Mouse (Mus musculus): ENCODE data around the gene Ptk6. TPM values are rescaled to one million over a fixed set of nuclear protein-coding genes. Genes with fewer than 3 reads are reported as not detected.

Ptk6 gene
- polyA plus RNA-seq, 1 experiment from 2014 or later = not detected

DNA sequence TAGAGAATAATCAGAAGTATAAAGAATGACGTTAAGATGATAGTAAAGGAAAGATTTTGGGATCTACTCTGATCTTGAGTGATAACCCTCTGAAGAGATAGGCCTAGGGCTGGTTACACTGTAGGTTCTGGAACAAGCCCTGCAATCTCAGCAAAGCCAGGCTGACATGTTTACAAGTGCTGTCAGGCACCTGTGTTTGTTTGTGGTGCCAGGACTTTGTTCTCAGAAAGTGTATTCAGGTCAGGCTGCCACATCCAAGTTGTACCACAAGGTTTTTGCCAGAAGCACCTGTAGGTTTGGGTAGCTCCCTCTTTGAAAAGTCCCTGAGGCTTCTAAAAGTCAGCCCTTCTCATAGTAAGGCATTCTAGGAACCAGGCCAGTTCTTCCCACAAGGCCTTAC, 13.3 kb downstream of the Ptk6 start:
- Histone ChIP-seq H3K4me1 (ENCODE audit: control insufficient read depth, insufficient read depth, low read length) (peaks cover 13% of the 10 kb centered on the region), H3K9ac (replicated peaks; ENCODE audit: low read length) (no peak overlapping the region)
- no peak for ATAC-seq (ENCODE audit: low FRiP score, low TSS enrichment)

DNA sequence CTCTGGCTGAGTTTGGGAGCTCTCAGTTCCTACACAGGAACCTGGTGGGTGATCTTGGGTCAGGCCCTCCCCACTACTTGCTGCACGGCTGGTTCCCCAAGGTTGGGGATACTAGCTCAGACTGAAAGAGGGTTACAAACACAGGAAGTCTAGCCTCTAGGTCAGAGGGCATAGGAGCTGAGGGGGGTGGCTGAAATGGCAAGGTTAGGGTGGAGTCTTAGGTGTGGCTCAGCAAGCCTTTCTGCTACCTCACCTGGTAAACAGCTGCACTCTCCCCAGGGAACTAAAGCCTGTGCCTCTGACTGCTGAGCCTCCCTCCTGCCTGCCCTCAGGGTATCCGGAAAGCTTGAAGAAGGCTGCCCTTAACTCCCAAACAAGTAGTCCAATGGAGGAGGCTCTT, 13.9 kb downstream of the Ptk6 start:
- no peak for DNase-seq
- WGBS = 79% methylated on average over 2 of the region's 2 CpGs
- no peak for ATAC-seq (ENCODE audit: low FRiP score, low TSS enrichment)
- H3K9me3 ChIP-seq (ENCODE audit: control insufficient read depth, low read length) = no peaks in the 10 kb centered on the region
- no peak overlapping the region for H3K9ac ChIP-seq (replicated peaks; ENCODE audit: low read length)
- H3K27me3 ChIP-seq (ENCODE audit: control insufficient read depth, insufficient read depth, low read length) = no peaks in the 10 kb centered on the region
- H3K36me3 ChIP-seq (ENCODE audit: control insufficient read depth, insufficient read depth, low read length) = peaks cover 10% of the 10 kb centered on the region
- H3K4me1 ChIP-seq (ENCODE audit: control insufficient read depth, insufficient read depth, low read length) = peaks cover 13% of the 10 kb centered on the region
- H3K4me3 ChIP-seq (replicated peaks; ENCODE audit: low read depth, low read length) = peak overlapping the region; percentile 79
- H3K27ac ChIP-seq (replicated peaks; ENCODE audit: low read depth, low read length) = 0 out of 2 replicates have a peak overlapping the region, but pooled peaks have one; percentile 3
- peak overlapping the region; percentile 74 for H3K4me2 ChIP-seq (ENCODE audit: low read length)

More for the DNA sequence above, 13.3 kb downstream of the Ptk6 start:
- H3K27ac ChIP-seq (replicated peaks; ENCODE audit: low read depth, low read length) = no peak overlapping the region
- WGBS = 87% methylated on average over 1 of the region's 1 CpGs
- DNase-seq = no peak
- no peak overlapping the region for H3K4me2 ChIP-seq (ENCODE audit: low read length)
- no peak overlapping the region for H3K4me3 ChIP-seq (replicated peaks; ENCODE audit: low read depth, low read length)
- no peaks in the 10 kb centered on the region for H3K27me3 ChIP-seq (ENCODE audit: control insufficient read depth, insufficient read depth, low read length)
- H3K36me3 ChIP-seq (ENCODE audit: control insufficient read depth, insufficient read depth, low read length) = peaks cover 10% of the 10 kb centered on the region
- no peaks in the 10 kb centered on the region for H3K9me3 ChIP-seq (ENCODE audit: control insufficient read depth, low read length)

DNA sequence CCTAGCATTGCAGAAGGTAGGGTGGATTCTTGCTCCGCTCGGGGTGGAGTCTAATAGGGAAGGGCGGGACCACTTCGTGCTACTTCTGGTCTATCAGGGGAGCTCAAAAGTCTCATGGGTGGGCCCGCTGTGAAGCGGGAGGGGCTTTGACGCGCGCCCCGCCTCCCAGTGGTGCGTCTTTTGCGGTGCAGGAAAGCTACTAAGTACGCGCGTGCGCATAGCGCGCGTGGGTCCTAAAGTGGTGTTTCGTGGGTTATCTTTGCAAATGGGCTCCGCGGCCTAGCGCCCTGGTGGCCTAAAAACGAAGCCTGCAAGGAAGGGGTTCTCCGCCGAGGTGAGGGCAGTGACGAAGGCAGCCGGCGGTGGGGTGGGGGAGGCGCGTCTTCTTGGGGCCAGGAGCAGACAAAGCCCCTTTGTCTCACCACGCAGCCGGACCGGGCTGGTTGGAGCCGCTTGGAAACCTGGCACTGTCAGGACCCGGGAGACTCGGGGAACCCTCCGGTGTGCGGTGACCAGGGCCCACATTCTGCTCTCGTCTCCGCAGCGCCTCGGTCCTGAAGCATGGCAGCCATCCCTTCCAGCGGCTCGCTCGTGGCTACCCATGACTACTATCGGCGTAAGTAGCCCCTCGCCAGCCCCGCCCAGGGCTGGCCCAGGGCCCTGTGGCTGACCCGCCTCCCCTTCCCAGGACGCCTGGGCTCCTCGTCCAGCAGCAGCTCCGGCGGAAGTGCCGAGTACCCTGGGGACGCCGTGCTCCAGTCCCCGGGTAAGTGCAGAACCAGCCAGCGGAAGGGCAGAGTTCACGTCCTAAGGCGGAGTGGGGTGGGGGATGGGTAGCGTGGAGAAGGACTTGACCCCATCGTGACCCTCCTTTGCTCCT, 15.2 kb downstream of the Ptk6 start, which contains the start of gene Ppdpf:
Gene Ppdpf (plus strand): TSS at position 127 of the 880 bp plus-strand sequence.
- no peaks in the 10 kb centered on the region for H3K9me3 ChIP-seq (ENCODE audit: control insufficient read depth, low read length)
- H3K27me3 ChIP-seq (ENCODE audit: control insufficient read depth, insufficient read depth, low read length) = no peaks in the 10 kb centered on the region
- peaks cover 10% of the 10 kb centered on the region for H3K36me3 ChIP-seq (ENCODE audit: control insufficient read depth, insufficient read depth, low read length)
- H3K4me1 ChIP-seq (ENCODE audit: control insufficient read depth, insufficient read depth, low read length) = peaks cover 13% of the 10 kb centered on the region
- peak; percentile 86 for ATAC-seq (ENCODE audit: low FRiP score, low TSS enrichment)
- H3K27ac ChIP-seq (replicated peaks; ENCODE audit: low read depth, low read length) = peak within 1 kb of the TSS; percentile 97
- H3K9ac ChIP-seq (replicated peaks; ENCODE audit: low read length) = peak within 1 kb of the TSS; percentile 99
- under 1% methylated on average over 64 of the region's 64 CpGs for WGBS
- H3K4me3 ChIP-seq (replicated peaks; ENCODE audit: low read depth, low read length) = peak within 1 kb of the TSS; percentile 79
- H3K4me2 ChIP-seq (ENCODE audit: low read length) = peak within 1 kb of the TSS; percentile 74
- peak; percentile 94 for DNase-seq

- H3K9ac ChIP-seq (replicated peaks; ENCODE audit: low read length) = peak overlapping the region; percentile 99
- H3K27me3 ChIP-seq (ENCODE audit: control insufficient read depth, insufficient read depth, low read length) = no peaks in the 10 kb centered on the region
- DNase-seq = peak; percentile 94
- no peaks in the 10 kb centered on the region for H3K9me3 ChIP-seq (ENCODE audit: control insufficient read depth, low read length)
- peak overlapping the region; percentile 74 for H3K4me2 ChIP-seq (ENCODE audit: low read length)
- H3K4me3 ChIP-seq (replicated peaks; ENCODE audit: low read depth, low read length) = peak overlapping the region; percentile 79
- WGBS = under 1% methylated on average over 14 of the region's 14 CpGs
- H3K36me3 ChIP-seq (ENCODE audit: control insufficient read depth, insufficient read depth, low read length) = peaks cover 10% of the 10 kb centered on the region
- peak; percentile 82 for ATAC-seq (ENCODE audit: low FRiP score, low TSS enrichment)
- peaks cover 13% of the 10 kb centered on the region for H3K4me1 ChIP-seq (ENCODE audit: control insufficient read depth, insufficient read depth, low read length)
- H3K27ac ChIP-seq (replicated peaks; ENCODE audit: low read depth, low read length) = peak overlapping the region; percentile 97
Measured at GRCm38 (mm10) chr2:181186635-181187034, 16.0 kb downstream of the Ptk6 start.

- DNase-seq (no peak), ATAC-seq (ENCODE audit: low FRiP score, low TSS enrichment) (no peak)
- no peaks in the 10 kb centered on the region for H3K36me3 ChIP-seq (ENCODE audit: control insufficient read depth, insufficient read depth, low read length)
- no peak overlapping the region for H3K4me3 ChIP-seq (replicated peaks; ENCODE audit: low read depth, low read length)
- no peaks in the 10 kb centered on the region for H3K27me3 ChIP-seq (ENCODE audit: control insufficient read depth, insufficient read depth, low read length)
- no peak overlapping the region for H3K4me2 ChIP-seq (ENCODE audit: low read length)
- WGBS = 86% methylated on average over 6 of the region's 6 CpGs
- H3K9me3 ChIP-seq (ENCODE audit: control insufficient read depth, low read length) = no peaks in the 10 kb centered on the region
- no peak overlapping the region for H3K9ac ChIP-seq (replicated peaks; ENCODE audit: low read length)
- H3K4me1 ChIP-seq (ENCODE audit: control insufficient read depth, insufficient read depth, low read length) = no peaks in the 10 kb centered on the region
- no peak overlapping the region for H3K27ac ChIP-seq (replicated peaks; ENCODE audit: low read depth, low read length)
Measured at GRCm38 (mm10) chr2:181180898-181181297, 21.7 kb downstream of the Ptk6 start.

- H3K4me2 ChIP-seq (ENCODE audit: low read length) = no peak overlapping the region
- H3K36me3 ChIP-seq (ENCODE audit: control insufficient read depth, insufficient read depth, low read length) = no peaks in the 10 kb centered on the region
- 85% methylated on average over 5 of the region's 5 CpGs for WGBS
- H3K4me1 ChIP-seq (ENCODE audit: control insufficient read depth, insufficient read depth, low read length) = no peaks in the 10 kb centered on the region
- no peak for ATAC-seq (ENCODE audit: low FRiP score, low TSS enrichment)
- H3K4me3 ChIP-seq (replicated peaks; ENCODE audit: low read depth, low read length) = no peak overlapping the region
- DNase-seq = no peak
- no peaks in the 10 kb centered on the region for H3K27me3 ChIP-seq (ENCODE audit: control insufficient read depth, insufficient read depth, low read length)
- H3K9ac ChIP-seq (replicated peaks; ENCODE audit: low read length) = no peak overlapping the region
- H3K27ac ChIP-seq (replicated peaks; ENCODE audit: low read depth, low read length) = no peak overlapping the region
- H3K9me3 ChIP-seq (ENCODE audit: control insufficient read depth, low read length) = no peaks in the 10 kb centered on the region
Measured at GRCm38 (mm10) chr2:181178471-181178870, 24.1 kb downstream of the Ptk6 start.

DNA sequence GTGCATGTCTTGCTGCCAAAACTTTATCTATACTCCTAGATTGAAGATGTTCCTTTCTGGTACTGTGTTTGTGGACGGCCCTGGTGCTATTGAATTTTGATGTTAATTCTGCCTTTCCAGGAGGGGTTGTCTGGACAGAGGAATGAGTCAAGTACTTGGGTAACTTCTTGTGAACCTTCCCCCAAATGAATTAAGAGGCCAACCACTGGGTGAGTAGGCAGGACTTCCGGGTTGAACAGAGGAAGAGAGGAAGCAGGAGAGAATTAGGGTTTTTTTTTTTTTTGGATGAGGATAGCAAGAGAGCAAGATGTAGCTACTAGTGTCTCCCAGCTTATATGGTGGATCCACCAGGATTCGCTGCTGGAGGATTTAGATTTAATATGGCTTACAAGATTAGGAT, 24.6 kb downstream of the Ptk6 start:
- ATAC-seq (ENCODE audit: low FRiP score, low TSS enrichment) (no peak), DNase-seq (no peak)
- no peaks in the 10 kb centered on the region for H3K36me3 ChIP-seq (ENCODE audit: control insufficient read depth, insufficient read depth, low read length)
- H3K9me3 ChIP-seq (ENCODE audit: control insufficient read depth, low read length) = no peaks in the 10 kb centered on the region
- H3K27ac ChIP-seq (replicated peaks; ENCODE audit: low read depth, low read length) = no peak overlapping the region
- no peak overlapping the region for H3K4me2 ChIP-seq (ENCODE audit: low read length)
- no peak overlapping the region for H3K4me3 ChIP-seq (replicated peaks; ENCODE audit: low read depth, low read length)
- 81% methylated on average over 3 of the region's 3 CpGs for WGBS
- H3K27me3 ChIP-seq (ENCODE audit: control insufficient read depth, insufficient read depth, low read length) = no peaks in the 10 kb centered on the region
- no peak overlapping the region for H3K9ac ChIP-seq (replicated peaks; ENCODE audit: low read length)
- no peaks in the 10 kb centered on the region for H3K4me1 ChIP-seq (ENCODE audit: control insufficient read depth, insufficient read depth, low read length)

- WGBS = 92% methylated on average over 3 of the region's 3 CpGs
- H3K4me2 ChIP-seq (ENCODE audit: low read length) = no peak overlapping the region
- no peak overlapping the region for H3K4me3 ChIP-seq (replicated peaks; ENCODE audit: low read depth, low read length)
- no peaks in the 10 kb centered on the region for H3K4me1 ChIP-seq (ENCODE audit: control insufficient read depth, insufficient read depth, low read length)
- DNase-seq (no peak), ATAC-seq (ENCODE audit: low FRiP score, low TSS enrichment) (no peak)
- no peaks in the 10 kb centered on the region for H3K9me3 ChIP-seq (ENCODE audit: control insufficient read depth, low read length)
- no peaks in the 10 kb centered on the region for H3K36me3 ChIP-seq (ENCODE audit: control insufficient read depth, insufficient read depth, low read length)
- no peak overlapping the region for H3K27ac ChIP-seq (replicated peaks; ENCODE audit: low read depth, low read length)
- H3K27me3 ChIP-seq (ENCODE audit: control insufficient read depth, insufficient read depth, low read length) = no peaks in the 10 kb centered on the region
- H3K9ac ChIP-seq (replicated peaks; ENCODE audit: low read length) = no peak overlapping the region
Measured at GRCm38 (mm10) chr2:181174646-181175045, 27.9 kb downstream of the Ptk6 start.

DNA sequence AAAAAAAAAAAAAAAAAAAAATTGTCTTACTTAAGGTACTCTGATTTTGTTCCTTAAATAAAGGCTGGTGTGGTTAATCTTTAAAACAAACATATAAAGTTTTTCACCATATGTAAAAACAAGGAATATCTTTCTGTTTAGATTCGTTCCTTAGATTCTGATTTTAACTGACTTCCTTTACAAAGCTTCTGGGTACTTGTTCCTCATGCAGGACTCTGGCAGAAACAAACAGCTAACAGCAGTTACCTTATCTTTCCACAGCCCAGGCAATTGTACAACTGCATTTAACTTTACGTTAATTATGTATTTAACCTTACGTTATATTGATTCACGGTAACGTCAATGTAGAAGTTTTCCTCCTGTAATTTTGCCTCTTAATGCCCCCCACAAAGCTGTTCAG, 36.1 kb downstream of the Ptk6 start:
- no peak for ATAC-seq (ENCODE audit: low FRiP score, low TSS enrichment)
- no peaks in the 10 kb centered on the region for H3K4me1 ChIP-seq (ENCODE audit: control insufficient read depth, insufficient read depth, low read length)
- no peak overlapping the region for H3K27ac ChIP-seq (replicated peaks; ENCODE audit: low read depth, low read length)
- H3K9ac ChIP-seq (replicated peaks; ENCODE audit: low read length) = no peak overlapping the region
- no peak overlapping the region for H3K4me2 ChIP-seq (ENCODE audit: low read length)
- WGBS = 89% methylated on average over 5 of the region's 5 CpGs
- DNase-seq = no peak
- H3K36me3 ChIP-seq (ENCODE audit: control insufficient read depth, insufficient read depth, low read length) = no peaks in the 10 kb centered on the region
- H3K9me3 ChIP-seq (ENCODE audit: control insufficient read depth, low read length) = no peaks in the 10 kb centered on the region
- no peaks in the 10 kb centered on the region for H3K27me3 ChIP-seq (ENCODE audit: control insufficient read depth, insufficient read depth, low read length)
- no peak overlapping the region for H3K4me3 ChIP-seq (replicated peaks; ENCODE audit: low read depth, low read length)
